Mouse (Mus musculus) right cerebral cortex, postnatal 10 days (tissue): ENCODE measurements around the gene Wdr82.
"Not testable (repeated sequence)": the region's sequence is repeated elsewhere in the genome, so short reads cannot be mapped to it uniquely, and the experiment has no call there.

ENCODE experiments used
- DNase-seq, 2 experiments: peaks; one replicate each; pipeline ENCODE4 v3.0.0; 2021; ENCODE audit warnings: low spot score in 2 of 2

Wdr82 gene

GRCm38 (mm10) chr9:106160426-106160825, 10.3 kb upstream of the Wdr82 start:
- DNase-seq, result no peak

GRCm38 (mm10) chr9:106166709-106167108, 4.0 kb upstream of the Wdr82 start:
- DNase-seq, result no peak

GRCm38 (mm10) chr9:106167241-106167640, 3.5 kb upstream of the Wdr82 start:
- DNase-seq, result no peak

- no peak for DNase-seq
These were observed 3.0 kb upstream of the Wdr82 start for GRCm38 (mm10) chr9:106167703-106168102.

- DNase-seq, result not testable (repeated sequence)
These were observed 1.7 kb upstream of the Wdr82 start for GRCm38 (mm10) chr9:106169006-106169405.

GRCm38 (mm10) chr9:106169917-106170316, 811 bp upstream of the Wdr82 start:
- no peak for DNase-seq

- peak; percentile 80 for DNase-seq
These were observed 824 bp downstream of the Wdr82 start for GRCm38 (mm10) chr9:106171346-106172158.

- DNase-seq, result no peak
These were observed 1.8 kb downstream of the Wdr82 start for GRCm38 (mm10) chr9:106172527-106172926.

GRCm38 (mm10) chr9:106173363-106173762, 2.6 kb downstream of the Wdr82 start:
- DNase-seq, result no peak

GRCm38 (mm10) chr9:106175552-106176200, 4.9 kb downstream of the Wdr82 start:
- no peak for DNase-seq

GRCm38 (mm10) chr9:106176769-106177168, 6.0 kb downstream of the Wdr82 start:
- no peak for DNase-seq

GRCm38 (mm10) chr9:106177799-106178198, 7.1 kb downstream of the Wdr82 start:
- no peak for DNase-seq

GRCm38 (mm10) chr9:106179454-106179853, 8.7 kb downstream of the Wdr82 start:
- no peak for DNase-seq

GRCm38 (mm10) chr9:106179964-106180363, 9.2 kb downstream of the Wdr82 start:
- DNase-seq, result no peak

- DNase-seq, result peak in 1 of 2 experiments; percentile 9
These were observed 11.4 kb downstream of the Wdr82 start for GRCm38 (mm10) chr9:106182146-106182545.

GRCm38 (mm10) chr9:106183996-106184395, 13.3 kb downstream of the Wdr82 start:
- no peak for DNase-seq

- DNase-seq, result no peak
These were observed 20.6 kb downstream of the Wdr82 start for GRCm38 (mm10) chr9:106191355-106191754.

GRCm38 (mm10) chr9:106192024-106192423, 21.3 kb downstream of the Wdr82 start:
- DNase-seq, result no peak

- no peak for DNase-seq
These were observed 22.3 kb downstream of the Wdr82 start for GRCm38 (mm10) chr9:106192998-106193397.

- DNase-seq, result peak in 1 of 2 experiments; percentile 75
These were observed 23.4 kb downstream of the Wdr82 start for GRCm38 (mm10) chr9:106193930-106194807.

GRCm38 (mm10) chr9:106195693-106196092, 25.0 kb downstream of the Wdr82 start:
- DNase-seq, result peak in 1 of 2 experiments; percentile 68

- no peak for DNase-seq
These were observed 26.5 kb downstream of the Wdr82 start for GRCm38 (mm10) chr9:106197081-106197713.
